Mouse (Mus musculus): ENCODE measurements around the gene Ubash3b.
A peak's percentile ranks its signal among the peaks of the same experiment; 100 is the strongest.

The Ubash3b gene

GRCm38 (mm10) chr9:41161413-41161812 lies at the start of gene Ubash3b:
Ubash3b (minus strand) TSS chr9:41161697.
- DNase-seq = no peak

DNA sequence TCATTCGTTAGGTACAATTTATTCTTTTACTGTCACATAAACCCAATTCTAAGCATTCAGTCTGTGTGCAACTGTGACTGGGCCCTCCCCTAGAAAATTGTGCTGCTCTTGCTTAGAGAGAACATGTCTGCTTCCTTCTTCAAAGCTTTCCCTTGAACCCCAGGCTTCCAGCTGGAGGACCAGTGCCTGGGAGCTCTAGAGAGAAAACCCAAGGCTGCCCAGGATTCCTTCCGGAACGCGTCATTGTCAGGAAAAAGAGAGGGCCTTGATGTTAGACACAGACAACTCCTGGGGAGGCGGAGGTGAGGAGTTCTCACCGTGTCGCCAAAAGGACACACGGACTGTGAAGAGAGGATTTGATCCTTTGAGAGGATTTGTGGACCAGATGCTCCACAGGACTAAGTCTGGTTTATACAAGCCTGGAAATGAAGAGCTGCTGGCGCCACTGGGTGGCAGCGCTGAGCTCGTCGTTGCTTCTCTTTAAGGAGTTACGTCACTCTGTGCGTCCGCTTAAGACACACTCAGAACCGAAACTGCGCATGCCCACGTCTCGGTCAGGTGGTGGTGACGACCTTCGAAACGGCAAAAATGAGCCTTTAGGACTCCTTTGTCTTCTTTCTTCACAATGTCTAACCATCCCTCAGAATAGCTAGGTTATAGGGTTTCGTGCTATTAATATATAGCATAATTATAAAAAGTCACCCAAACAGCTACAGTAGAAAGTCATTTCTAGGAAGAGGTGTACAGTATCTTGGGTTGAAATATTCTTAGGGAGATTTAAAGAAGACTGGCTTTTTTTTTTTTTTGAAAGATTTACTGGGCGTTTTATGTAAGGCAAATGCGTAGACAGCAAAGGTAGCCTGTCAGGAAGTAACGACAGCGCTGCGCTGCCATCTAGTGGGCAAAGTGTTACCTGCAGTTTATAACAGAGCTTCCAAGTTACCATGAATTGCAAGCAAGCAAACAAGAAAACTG lies 45.9 kb upstream of the Ubash3b start:
- peak; percentile 95 for DNase-seq

- DNase-seq = peak; percentile 42
Observed at GRCm38 (mm10) chr9:41206717-41207116, 45.2 kb upstream of the Ubash3b start.

DNA sequence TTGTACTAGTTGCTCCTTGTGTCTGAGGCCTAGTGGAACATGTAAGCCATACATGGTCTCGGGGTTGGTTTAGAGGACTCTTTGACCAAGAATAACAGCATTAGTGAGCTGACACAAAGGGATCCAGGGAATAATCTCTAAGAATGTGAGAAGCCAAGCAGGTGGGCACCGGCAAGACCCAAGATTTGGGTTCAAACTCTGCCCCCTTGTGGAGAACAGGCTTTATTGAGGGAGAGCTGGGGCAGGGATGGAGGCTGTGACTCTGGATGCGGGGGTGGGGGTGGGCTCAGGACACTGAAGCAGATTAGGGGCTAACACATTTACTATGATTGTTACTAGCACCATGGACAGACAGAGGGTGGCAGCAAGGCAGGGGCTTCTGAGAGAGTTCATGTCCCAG lies 43.8 kb upstream of the Ubash3b start:
- DNase-seq = no peak

- DNase-seq = peak; percentile 66
Observed at GRCm38 (mm10) chr9:41199456-41200252, 38.2 kb upstream of the Ubash3b start.

- peak; percentile 95 for DNase-seq
Observed at GRCm38 (mm10) chr9:41198501-41199265, 37.2 kb upstream of the Ubash3b start.

DNA sequence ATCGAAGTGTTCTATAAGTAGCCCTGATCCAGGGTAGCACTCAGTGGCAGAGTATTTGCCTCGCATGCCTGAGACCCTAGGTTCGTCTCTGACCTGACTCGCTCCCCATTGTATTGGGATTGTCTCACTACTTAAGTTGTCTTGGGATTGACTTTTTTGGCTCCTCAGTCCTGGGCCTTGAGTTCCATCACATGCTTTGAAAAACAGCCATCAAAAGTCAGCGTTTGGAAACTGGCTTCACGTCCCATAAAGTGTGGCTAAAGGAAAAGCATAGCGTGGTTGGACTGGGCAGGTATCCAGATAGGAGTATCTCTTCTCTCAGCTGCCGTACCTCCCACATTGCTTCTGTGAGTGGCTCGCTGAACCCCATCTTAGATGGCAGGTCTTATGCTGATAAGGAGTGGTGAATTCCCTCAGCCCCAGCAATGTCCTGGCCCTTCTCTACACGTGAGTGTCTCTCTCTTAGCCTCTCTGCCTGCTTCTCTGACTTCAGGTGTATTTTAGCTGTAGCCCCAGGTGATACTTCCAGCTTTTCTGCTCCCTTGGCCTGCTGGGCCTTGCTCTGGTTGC lies 34.3 kb upstream of the Ubash3b start:
- DNase-seq = peak; percentile 52

DNA sequence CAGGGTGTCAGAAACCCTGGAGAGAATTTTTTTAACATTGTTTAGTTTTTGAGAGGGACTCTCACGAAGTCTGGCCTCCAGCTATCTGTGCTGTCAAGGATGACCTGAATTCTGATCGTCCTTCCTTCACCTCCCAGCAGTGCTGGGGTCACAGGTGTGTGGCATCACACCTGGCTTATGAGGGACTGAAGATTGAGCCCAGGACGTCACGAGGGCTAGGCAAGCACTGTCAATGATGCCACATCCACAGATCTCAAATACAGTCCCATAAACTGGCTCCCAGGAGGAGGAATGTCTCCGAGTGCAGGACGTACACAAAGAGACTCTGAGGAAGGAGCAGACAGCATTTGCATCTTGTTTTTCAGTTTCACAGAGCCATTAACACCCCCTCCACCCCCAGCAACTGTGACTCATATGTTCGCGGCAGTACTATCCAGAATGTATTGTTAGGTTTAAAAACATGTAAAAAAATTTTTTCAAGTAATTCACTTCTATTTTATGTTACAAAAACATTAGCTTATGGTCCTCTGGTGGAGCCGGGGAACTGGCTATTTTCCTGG lies 30.2 kb upstream of the Ubash3b start:
- no peak for DNase-seq

- DNase-seq = peak; percentile 91
Observed at GRCm38 (mm10) chr9:41190745-41191482, 29.4 kb upstream of the Ubash3b start.

GRCm38 (mm10) chr9:41187939-41188338 lies 26.4 kb upstream of the Ubash3b start:
- DNase-seq = no peak

DNA sequence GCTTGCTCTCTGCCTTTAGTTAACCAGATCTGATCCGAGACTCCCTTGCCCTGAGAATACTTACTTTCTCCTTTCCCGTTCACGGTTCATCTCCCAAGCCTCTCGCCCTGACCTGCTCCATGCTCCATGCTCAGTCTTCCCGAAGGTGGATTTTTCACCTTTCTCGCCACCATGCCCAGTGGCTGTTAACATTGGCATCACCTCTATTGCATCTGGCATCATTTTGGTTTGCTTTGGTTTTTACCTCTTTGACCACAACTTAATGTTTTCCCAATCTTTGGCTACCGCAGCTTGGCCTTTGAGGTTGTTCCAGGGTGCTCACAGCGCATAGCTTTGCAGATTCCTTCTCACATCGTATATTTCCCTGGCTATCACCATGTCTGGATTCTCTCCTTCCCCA lies 26.0 kb upstream of the Ubash3b start:
- no peak for DNase-seq

GRCm38 (mm10) chr9:41185331-41185730 lies 23.8 kb upstream of the Ubash3b start:
- DNase-seq = no peak

DNA sequence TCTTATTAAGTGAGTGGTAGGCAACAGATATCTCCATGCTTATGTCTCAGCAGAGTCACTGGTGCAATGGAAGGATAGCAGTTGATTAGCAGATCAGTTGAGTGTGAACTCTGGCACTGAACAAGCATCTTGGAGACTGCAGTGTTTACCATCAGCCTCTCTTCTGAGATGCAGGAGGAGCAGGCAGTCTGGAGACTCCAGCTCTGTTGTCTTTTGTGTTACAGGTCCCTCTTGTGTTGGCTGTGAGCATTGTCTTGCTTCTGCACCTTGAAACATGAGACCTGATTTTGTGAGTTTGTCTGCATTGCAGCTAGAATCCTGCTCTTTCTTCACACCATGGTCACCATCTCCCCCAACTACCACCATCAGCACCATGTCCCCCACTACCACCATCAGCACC lies 21.1 kb upstream of the Ubash3b start:
- peak; percentile 84 for DNase-seq

GRCm38 (mm10) chr9:41181803-41182202 lies 20.3 kb upstream of the Ubash3b start:
- peak; percentile 51 for DNase-seq

DNA sequence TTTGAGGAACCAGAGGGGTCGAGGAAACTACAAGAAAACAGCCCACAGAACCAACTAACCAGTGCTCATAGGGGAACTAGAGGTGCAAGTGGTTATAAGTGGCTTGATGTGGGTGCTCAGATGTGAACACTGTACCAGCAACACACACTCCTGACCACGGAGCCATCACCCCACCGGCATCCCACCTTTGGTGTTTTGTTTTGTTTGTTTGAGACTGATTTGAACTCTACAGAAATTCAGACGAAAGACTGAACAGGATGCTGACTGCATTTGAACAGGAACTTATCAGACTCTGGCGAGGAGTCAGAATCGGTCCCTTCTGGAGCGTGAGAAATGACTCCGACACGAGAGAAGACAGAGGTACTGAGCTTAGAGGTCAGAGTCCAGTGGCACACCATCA lies 19.9 kb upstream of the Ubash3b start:
- no peak for DNase-seq

- DNase-seq = no peak
Observed at GRCm38 (mm10) chr9:41179056-41179455, 17.6 kb upstream of the Ubash3b start.

DNA sequence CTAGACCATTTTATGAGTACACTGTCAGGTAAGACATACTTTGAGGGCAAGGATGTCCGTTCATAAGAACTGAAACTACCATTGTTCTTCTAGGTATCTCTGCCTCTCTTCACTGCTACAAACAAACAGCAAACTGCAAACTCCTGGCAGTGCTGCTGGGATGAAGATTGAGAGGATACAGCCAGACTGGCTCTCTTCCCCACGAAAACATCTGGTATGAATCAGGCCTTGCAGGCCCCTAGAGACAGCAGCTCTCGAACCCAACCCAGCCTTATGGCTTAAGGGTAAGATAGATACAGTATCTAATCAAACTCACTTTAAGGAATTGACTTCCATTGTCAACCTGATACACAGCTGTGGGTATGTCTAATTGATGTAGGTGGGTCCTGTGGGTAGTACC lies 11.7 kb upstream of the Ubash3b start:
- DNase-seq = no peak

GRCm38 (mm10) chr9:41172426-41172825 lies 10.9 kb upstream of the Ubash3b start:
- DNase-seq = no peak

DNA sequence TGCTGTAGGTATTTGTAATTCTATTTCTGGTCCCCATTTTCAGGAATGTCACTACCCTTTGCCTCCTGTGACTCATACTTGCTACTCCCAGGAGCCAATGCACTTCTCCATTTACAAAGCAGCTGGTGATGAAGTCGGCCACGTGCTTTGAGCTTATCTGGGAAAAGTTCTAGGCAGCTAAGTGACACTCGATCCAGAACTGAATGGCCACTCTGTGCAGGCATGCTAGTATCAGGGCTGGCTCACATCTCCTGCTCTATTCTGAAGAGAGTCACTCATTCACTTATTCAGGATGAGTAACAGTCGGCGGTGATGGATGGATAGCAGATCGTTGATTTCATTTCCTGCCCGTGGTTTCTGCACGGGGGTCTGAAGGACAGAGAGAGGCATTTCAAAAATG lies 8.5 kb upstream of the Ubash3b start:
- DNase-seq = no peak

GRCm38 (mm10) chr9:41168656-41169055 lies 7.2 kb upstream of the Ubash3b start:
- DNase-seq = no peak

GRCm38 (mm10) chr9:41168206-41168605 lies 6.7 kb upstream of the Ubash3b start:
- no peak for DNase-seq

DNA sequence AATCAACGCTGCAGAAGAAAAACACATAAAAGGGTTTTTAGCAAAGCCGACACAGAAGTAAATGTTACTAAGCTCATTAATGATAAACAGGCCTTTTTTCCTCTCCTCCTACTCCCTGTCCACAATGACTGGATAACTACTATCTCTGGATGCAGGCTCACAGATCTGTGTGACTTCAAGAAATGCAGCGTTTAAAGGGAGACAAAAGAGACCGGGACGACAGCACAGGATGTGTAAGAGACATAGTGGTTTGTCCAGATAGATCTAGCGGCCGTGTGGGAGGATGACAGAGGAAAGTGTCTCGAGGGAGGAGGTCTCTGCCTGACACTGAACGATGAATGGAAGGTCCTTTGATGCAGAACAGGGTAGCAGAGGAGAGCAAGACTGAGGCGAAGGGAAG lies 5.4 kb upstream of the Ubash3b start:
- no peak for DNase-seq

All from cerebellum, adult 11-12 months (tissue).